Mouse (Mus musculus) myocyte (in vitro differentiated cells): ENCODE measurements around the gene Krtap6-2.

Experiments
- CEBPB ChIP-seq: IDR thresholded peaks from 2 replicates; pipeline ENCODE4 v1.6.1; 2011; ENCODE audit warnings: mild to moderate bottlenecking, moderate library complexity; ENCODE audit not compliant: poor library complexity, insufficient read depth, severe bottlenecking
- E2F4 ChIP-seq: IDR thresholded peaks from one replicate; pipeline ENCODE4 v1.6.1; 2011; ENCODE audit warnings: mild to moderate bottlenecking, control low read depth, moderate library complexity; ENCODE audit not compliant: insufficient read depth
- MAX ChIP-seq: IDR thresholded peaks from one replicate; pipeline ENCODE4 v1.6.1; 2011; ENCODE audit warnings: low read depth, mild to moderate bottlenecking, control low read depth
- MYOD1 ChIP-seq, 3 experiments: IDR thresholded peaks; one replicate each; pipeline ENCODE4 v1.6.1; 2011; ENCODE audit warnings: control low read depth in 2 of 3, low read depth in 2 of 3, mild to moderate bottlenecking in 2 of 3, moderate library complexity in 1 of 3; ENCODE audit not compliant: insufficient read length in 2 of 3, control insufficient read depth in 1 of 3
- POLR2A ChIP-seq: IDR thresholded peaks from one replicate; pipeline ENCODE4 v1.6.1; 2011; ENCODE audit warnings: low read depth, mild to moderate bottlenecking, control low read depth, moderate library complexity; ENCODE audit not compliant: insufficient read length
- POLR2AphosphoS2 ChIP-seq: IDR thresholded peaks from one replicate; pipeline ENCODE4 v1.6.1; 2011; ENCODE audit warnings: low read depth, control low read depth; ENCODE audit not compliant: insufficient read length
- SRF ChIP-seq: IDR thresholded peaks from one replicate; pipeline ENCODE4 v1.6.1; 2011; ENCODE audit warnings: low read depth; ENCODE audit not compliant: control insufficient read depth, insufficient read length
- TCF12 ChIP-seq: IDR thresholded peaks from one replicate; pipeline ENCODE4 v1.6.1; 2011; ENCODE audit warnings: mild to moderate bottlenecking, control low read depth; ENCODE audit not compliant: poor library complexity, insufficient read depth, severe bottlenecking
- TCF3 ChIP-seq: IDR thresholded peaks from one replicate; pipeline ENCODE4 v1.6.1; 2011; ENCODE audit warnings: low read depth, control low read depth; ENCODE audit not compliant: insufficient read length
- USF1 ChIP-seq: IDR thresholded peaks from one replicate; pipeline ENCODE4 v1.6.1; 2011; ENCODE audit warnings: low read depth, mild to moderate bottlenecking, control low read depth, moderate library complexity

DNA sequence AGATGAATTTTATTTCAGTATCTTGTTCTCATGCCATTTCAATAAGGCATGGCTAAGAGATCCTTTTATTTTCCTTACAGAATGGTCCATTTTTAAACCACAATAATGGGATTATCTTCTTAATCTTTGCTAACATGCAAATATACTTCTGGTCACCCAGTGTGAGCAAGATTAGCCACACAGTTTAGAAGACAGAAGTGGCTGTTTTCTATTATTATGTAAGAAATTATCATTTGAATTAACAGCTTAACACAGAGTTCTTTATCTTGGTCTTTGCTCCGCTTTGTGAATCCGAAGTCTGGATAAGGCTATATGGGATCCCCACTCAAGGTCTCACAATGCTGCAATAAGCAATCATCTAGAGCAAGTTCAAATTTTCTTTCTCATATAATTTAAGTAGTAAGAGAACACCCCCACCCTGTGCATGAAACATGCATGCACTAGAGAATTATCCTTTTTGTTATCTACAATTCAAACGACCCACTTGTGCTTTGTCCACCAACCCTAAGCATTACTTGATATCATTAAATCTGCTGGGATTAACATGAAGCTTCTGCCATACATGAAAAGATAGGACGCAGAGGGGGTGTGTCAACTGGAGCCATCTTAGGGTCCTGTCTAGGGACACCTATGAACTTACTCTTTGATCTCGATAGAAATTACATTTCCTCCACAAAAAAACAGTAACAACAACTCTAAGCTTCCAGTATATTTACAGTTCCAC is 9.4 kb downstream of the Krtap6-2 start:
- TF ChIP-seq MAX = no peak
- TF ChIP-seq POLR2A = no peak
- no peak for TF ChIP-seq CEBPB
- no peak for TF ChIP-seq E2F4
- TF ChIP-seq TCF3 = no peak
- no peak for TF ChIP-seq MYOD1 (IDR thresholded peaks at IDR 0.05; ENCODE audit: control insufficient read depth in 1 of 3, insufficient read length in 2 of 3, low read depth in 2 of 3)
- no peak for TF ChIP-seq POLR2AphosphoS2
- no peak for TF ChIP-seq SRF
- no peak for TF ChIP-seq USF1
- no peak for TF ChIP-seq TCF12
